Mouse (Mus musculus) heart, postnatal 10 days (tissue): Measurements from ENCODE around the gene Pkd2l1. TPM values are rescaled to one million over a fixed set of nuclear protein-coding genes. Genes with fewer than 3 reads are reported as not detected.
"Not testable (repeated sequence)": the region's sequence is repeated elsewhere in the genome, so short reads cannot be mapped to it uniquely, and the experiment has no call there.

ENCODE experiments used
- DNase-seq, 2 experiments: peaks; one replicate each; pipeline ENCODE4 v3.0.0; 2021
- intact Hi-C: fragments of 180-260 bp; cut with DNase I; formaldehyde crosslinking; loops from one replicate; pipeline ENCODE4 v1.15.1; 2025
- total RNA-seq, 2 experiments: library from RNA; stranded (reverse); gene quantifications; 2 replicates each; pipeline ENCODE4 v1.2.3; 2021

Pkd2l1 gene
- total RNA-seq, 2 experiments from 2014 or later, result not detected

GRCm38 (mm10) chr19:44161515-44161914 lies 30.7 kb downstream of the Pkd2l1 start:
- DNase-seq, result peak in 1 of 2 experiments; percentile 12
- intact Hi-C loops, result no loop called here

DNA sequence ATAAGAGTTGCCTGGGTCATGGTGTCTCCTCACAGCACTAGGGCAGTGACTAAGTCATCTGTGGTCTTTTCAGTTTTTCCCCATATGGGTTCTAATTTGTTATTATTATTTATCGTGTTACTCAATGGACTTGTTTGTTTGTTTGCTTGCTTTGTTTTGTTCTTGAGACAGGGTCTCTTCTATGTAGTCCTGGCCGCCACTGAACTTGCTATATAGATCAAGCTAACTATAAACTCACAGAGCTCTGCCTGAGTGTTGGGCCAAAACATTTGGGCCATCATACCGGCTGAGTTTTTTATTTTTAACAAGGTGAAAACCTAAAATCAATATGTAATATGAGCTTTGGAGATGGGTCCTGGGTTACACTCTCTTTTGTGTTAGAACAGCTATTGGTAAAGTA lies 32.9 kb downstream of the Pkd2l1 start:
- DNase-seq, result no peak
- intact Hi-C loops, result no loop called here

GRCm38 (mm10) chr19:44157005-44157404 lies 35.2 kb downstream of the Pkd2l1 start:
- intact Hi-C loops, result no loop called here
- DNase-seq, result no peak

GRCm38 (mm10) chr19:44153781-44154180 lies 38.5 kb downstream of the Pkd2l1 start:
- intact Hi-C loops, result no loop called here
- DNase-seq, result no peak

DNA sequence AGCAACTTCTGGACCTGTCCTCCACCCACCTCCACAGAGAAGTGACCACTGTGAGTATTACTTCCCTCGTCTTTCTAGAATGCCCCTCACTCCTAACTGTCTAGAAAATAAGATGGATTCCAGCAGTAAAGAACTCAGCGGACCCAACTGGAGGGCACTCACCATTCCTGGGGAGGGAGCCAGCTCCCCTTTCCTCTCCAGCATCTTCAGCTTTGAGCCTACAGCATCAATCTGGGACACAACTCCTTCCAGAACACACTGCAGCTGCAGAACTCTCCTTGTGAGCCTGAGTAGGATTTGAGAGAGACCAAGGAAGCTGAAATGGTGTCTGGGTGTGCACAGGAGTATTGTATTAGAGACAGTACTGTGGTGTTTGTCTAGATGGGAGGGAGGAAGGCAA lies 43.3 kb downstream of the Pkd2l1 start:
- no peak for DNase-seq
- intact Hi-C loops, result no loop called here

DNA sequence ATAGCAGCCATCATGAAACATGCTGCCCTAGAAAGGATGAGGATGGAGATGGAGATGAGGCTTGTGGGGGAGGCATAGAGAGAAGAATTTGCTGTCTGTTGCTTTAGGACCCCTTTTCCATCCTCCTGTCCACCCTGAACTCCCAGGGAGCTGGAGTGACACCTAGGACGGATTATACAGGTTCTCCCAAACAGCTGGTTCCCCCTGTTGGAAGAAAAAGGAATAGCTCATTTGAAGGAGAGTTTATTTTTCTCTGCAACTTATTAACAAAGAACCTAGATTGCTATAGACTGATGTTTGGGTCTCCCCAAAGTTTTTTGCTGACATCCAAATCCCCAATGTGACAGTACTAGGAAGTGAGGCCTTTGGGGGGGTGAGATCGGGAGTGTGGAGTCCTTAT lies 43.9 kb downstream of the Pkd2l1 start:
- DNase-seq, result no peak
- intact Hi-C loops, result no loop called here

DNA sequence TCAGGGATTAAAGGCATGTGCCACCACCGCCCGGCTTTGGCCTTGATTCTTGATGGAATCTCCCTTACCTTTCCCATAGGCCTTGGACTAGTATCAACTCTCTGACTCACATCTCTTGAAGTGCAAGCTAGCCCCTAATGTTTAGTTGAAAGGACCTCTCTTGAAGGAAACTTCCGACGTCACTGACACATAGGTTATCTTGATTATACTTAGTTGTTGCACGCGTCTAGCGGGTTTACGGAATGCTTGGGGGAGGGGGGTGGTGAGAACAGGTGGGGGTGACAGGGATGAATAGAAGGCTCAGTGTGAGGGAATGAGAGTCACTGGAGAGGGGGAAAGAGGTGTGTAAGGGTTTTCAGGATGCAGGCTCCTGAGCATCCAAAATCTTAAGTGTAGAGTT lies 45.3 kb downstream of the Pkd2l1 start:
- intact Hi-C loops, result no loop called here
- no peak for DNase-seq

DNA sequence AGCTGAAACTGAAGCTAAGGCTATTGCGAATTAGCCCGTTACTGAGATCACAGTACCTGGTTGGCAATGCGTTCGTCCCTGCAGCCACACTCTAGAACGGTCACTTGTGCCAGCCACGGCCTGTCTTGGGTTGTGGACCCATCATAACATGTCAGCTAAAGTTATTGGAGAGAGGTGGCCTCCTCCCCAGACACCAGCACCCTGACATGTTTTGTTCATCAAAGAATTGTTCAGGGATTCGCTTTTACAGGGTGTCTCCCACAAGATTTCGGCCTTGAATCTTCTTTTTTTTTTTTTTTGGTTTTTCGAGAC lies 45.7 kb downstream of the Pkd2l1 start:
- DNase-seq, result no peak
- intact Hi-C loops, result no loop called here

GRCm38 (mm10) chr19:44145702-44146567 lies 46.3 kb downstream of the Pkd2l1 start, which contains the start of gene Bloc1s2:
Gene Bloc1s2 (minus strand): TSS chr19:44146446.
- intact Hi-C loops, result no loop called here
- peak; percentile 88 to 91 for DNase-seq

DNA sequence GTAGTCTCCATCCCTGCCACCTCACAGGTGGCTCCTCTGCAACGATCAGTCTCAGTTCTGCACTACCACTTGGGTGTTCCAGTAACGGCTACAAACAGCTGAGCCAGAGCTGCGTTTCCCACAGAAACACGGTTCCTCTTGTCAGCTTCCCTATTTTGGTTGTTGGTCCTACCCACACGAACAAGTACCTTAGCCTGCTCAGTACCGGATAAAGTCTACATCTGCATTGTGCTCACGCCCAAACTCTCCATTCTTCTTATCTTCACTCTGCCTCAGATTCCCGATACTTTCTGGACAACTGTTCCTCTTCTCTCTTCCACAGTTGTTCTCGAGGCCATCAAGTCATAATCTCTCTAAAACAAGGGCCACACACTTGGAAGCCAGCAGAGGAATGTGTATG lies 47.9 kb downstream of the Pkd2l1 start:
- intact Hi-C loops, result no loop called here
- DNase-seq, result no peak

DNA sequence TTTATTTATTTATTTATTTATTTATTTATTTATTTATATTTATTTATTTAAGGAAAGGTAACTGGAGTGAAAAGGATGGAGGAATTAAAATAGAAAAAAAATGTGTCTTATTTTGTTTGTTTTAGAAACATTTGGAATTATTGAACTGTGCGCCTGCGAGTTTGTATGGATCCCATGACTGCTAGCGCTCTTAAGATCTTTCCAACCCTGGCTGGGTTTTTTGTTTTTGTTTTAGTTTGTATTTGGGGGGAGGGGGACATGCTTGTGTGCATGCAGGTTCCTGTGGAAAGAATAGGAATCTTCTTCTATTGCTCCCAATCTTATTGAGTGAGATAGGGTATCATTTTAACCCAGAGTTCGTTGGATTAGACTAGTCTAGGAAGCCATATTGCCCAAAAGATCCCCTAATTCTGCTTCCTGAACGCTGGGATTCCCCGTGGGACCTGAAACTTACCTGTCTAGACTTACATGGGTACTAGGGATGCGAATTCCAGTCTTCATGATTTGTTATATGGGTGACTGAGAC lies 56.2 kb downstream of the Pkd2l1 start:
- DNase-seq, result peak in 1 of 2 experiments; percentile 12
- intact Hi-C loops, result loop anchor here (2.0 kb wide), 1 partner anchor 29 kb away; the partner anchor contains the start of gene Chuk

DNA sequence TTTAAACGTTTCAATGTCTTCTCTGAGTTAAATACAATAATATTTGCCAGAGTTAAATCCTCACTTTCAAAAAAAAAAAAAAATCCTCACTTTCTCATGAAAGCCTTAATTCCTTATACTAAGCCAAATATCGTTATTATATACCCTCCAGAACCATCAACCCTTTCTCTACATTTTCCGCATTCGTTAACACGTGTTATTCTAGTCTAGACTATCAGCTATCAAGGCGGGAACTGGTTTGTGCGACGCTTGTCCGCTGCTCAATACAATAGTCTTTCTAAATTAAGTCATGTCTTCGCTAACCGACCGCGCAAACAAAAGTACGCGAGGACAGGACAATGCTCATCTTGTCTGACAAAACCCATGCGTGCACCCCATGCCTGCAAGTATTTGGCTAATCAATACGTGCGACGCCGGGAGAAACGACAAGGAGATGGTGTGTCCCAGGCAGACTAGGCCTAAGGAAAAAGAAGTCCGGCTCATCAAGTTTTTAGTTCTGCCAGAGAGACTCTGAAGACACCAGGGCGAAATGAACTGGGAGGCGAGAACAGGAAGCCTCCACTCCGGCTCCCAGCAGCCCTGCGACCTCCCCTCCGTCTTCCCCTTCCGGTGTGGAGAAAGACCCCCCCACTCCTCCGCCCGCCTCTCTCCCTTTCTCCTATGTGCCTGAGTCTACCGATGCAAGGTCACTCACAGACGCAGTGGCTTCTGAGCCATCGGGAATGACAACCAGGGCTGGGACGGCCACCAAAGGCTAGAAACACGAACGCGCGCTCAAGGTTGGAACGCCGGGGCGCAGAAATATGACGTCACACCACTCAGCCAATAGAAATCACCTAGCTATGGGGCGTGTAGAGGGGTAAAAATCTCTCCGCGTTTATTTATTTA lies 56.9 kb downstream of the Pkd2l1 start, which contains the start of gene Cwf19l1:
Cwf19l1 (minus strand) TSS at position 805 of the 888 bp plus-strand sequence.
- intact Hi-C loops, result loop anchor here (2.0 kb wide), 1 partner anchor 29 kb away; the partner anchor contains the start of gene Chuk

GRCm38 (mm10) chr19:44132917-44133316 lies 59.3 kb downstream of the Pkd2l1 start:
- DNase-seq, result no peak
- intact Hi-C loops, result no loop called here

More for the DNA sequence above, 56.9 kb downstream of the Pkd2l1 start, which contains the start of gene Cwf19l1:
- peak; percentile 90 to 93 for DNase-seq

GRCm38 (mm10) chr19:44128560-44128959 lies 63.7 kb downstream of the Pkd2l1 start:
- intact Hi-C loops, result no loop called here
- no peak for DNase-seq

DNA sequence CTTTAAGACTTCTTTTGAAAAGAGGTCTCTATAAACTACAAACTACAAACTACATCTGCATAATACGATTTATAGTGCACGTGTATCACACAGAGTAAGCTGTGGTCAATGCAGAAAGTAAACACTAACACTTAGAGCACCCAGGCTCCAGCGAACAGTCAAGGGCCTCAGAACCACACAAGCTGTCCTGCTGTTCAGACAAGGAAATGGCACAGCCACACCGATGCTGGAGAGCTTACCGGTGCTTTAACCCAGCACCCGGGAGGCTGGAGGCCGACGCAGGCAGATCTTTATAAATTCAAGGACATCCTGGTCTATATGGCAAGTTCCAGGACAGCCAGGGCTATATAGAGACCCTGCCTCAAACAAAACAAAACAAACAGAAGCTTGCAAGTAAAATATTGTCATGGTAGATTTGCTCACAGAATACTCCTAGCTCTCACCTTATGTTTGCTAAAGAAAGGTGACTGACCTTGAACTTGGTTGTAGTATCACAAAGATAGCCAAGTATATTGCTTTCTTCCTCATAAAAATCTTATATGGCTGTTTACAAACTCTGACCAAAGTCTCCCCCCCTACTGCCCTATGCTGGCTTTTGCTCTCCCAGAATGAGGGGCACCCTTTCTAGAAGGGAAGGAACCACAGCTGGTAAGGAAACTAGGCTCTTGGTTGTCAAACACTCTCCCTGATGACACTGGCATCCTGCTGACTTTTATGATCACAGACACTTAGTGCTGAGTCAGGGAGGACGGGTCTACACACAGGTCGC lies 64.3 kb downstream of the Pkd2l1 start:
- intact Hi-C loops, result no loop called here
- DNase-seq, result no peak

- intact Hi-C loops, result no loop called here
- DNase-seq, result no peak
Measured at GRCm38 (mm10) chr19:44121137-44121536, 71.1 kb downstream of the Pkd2l1 start.

DNA sequence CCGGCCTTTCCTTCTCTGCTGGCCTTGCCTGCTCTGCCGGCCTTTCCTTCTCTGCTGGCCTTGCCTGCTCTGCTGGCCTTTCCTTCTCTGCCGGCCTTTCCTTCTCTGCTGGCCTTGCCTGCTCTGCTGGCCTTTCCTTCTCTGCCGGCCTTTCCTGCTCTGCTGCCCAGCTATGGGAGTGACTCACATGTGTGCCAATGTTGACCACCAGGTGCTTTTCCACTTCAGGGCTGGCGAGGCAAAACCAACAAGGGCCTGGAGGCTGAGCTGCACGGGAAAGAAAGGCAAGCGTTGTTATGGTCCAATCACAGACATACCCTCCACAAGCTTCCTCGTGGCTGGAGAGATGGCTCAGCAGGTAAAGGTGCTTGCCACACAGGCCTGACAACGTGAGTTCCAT lies 71.6 kb downstream of the Pkd2l1 start:
- intact Hi-C loops, DNase-seq: not testable (repeated sequence)

DNA sequence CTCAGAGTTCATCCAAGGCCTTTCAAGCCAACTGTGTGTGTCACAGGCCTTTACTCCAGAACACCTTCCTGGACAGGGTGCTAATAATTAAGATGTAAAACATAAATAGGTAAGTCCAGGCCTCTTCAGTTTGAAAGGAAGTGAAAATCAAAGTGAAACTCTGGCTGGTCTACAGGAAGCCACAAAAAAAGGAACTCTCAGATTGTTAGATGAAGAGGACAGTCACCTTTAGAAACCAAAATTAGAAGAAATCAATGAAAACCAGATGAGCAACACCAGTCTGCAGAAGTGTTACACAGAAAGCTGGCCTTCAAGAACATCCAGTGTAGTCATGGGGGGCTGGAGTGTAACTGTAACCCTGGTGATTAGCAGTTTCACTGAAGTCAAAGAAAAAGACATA lies 74.4 kb downstream of the Pkd2l1 start:
- intact Hi-C loops, result no loop called here
- DNase-seq, result no peak

DNA sequence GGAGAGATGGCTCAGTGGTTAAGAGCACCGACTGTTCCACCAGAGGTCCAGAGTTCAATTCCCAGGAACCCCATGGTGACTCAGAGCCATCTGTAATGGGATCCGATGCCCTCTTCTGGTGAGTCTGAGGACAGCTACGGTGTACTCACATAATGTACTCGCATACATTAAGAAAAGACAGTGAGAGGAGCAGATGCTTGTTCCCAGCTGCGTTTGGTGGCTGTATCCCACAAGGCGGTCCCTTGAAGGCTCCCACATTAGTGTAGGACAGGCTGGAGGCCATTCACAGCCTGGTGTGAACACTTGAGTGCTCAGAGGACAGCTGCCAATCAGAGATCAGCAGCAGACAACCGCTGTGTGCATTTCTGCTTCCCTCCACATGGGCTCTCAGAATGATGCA lies 80.5 kb downstream of the Pkd2l1 start:
- intact Hi-C loops, result no loop called here
- peak in 1 of 2 experiments; percentile 2 for DNase-seq

DNA sequence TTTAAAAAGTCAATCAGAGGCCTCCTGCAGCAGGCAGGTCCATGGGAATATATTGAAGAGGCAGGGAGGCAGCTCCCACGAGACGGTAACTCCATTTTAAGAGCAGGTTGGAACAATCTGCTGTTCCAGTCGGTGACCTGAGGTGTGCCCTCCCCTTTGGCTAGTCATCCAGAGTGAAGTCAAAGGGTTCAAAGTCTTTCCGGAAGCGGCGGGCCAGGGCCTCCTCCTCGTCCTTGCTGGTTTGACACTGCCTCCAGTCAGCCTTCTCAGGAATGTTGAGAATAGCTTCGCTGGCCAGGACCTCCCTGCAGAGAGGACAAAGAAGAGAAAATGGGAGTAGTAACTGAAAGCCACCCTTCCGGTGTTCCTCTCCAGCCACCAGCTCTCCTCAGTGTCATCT lies 81.9 kb downstream of the Pkd2l1 start:
- DNase-seq, result no peak
- intact Hi-C loops, result no loop called here
